11 mouse cellular contexts compared by ENCODE assay signal in genomic region chr2:28974520-28974919, GRCm38 (mm10). TPM values are rescaled to one million over a fixed set of nuclear protein-coding genes. Genes with fewer than 3 reads are reported as not detected.
DNase-seq lines count a peak whose midpoint lies in the region; ATAC-seq and TF ChIP-seq lines count a peak whose summit lies in the region.
"Had no signal": no experiment of that assay in that cellular context is flagged by ENCODE, and none has a peak within 500 bp of the region (broad histone marks: within the 10 kb centered on the region; RNA-seq: fewer than 3 reads in every experiment).

No protein-coding gene starts in this region.

- H3K4me3 ChIP-seq in kidney, adult 2 months (ENCODE audit: insufficient read depth, low read depth, low read length), result no peak overlapping the region
- H3K4me3 ChIP-seq in kidney, embryonic 16.5 days (ENCODE audit: low read length), result no peak overlapping the region
- no peak overlapping the region for H3K4me3 ChIP-seq in midbrain, embryonic 15.5 days
- H3K4me3 ChIP-seq in midbrain, embryonic 11.5 days (ENCODE audit: low read depth, low read length), result no peak overlapping the region
- H3K4me3 ChIP-seq in hindbrain, embryonic 14.5 days (replicated peaks; ENCODE audit: low read length), result no peak overlapping the region
- H3K4me3 ChIP-seq: megakaryocyte, embryonic 14.5 days had no signal

- TF ChIP-seq POLR2A in kidney, adult 2 months (IDR thresholded peaks at IDR 0.05; ENCODE audit: low read depth, low read length), result no peak

- 16% methylated on average over 6 of the region's 6 CpGs for WGBS in kidney, adult 2 months
- WGBS in kidney, embryonic 16.5 days, result 7% methylated on average over 6 of the region's 6 CpGs
- 38% methylated on average over 6 of the region's 6 CpGs for WGBS in midbrain, embryonic 15.5 days
- WGBS in midbrain, embryonic 11.5 days, result 41% methylated on average over 6 of the region's 6 CpGs
- 22% methylated on average over 6 of the region's 6 CpGs for WGBS in hindbrain, embryonic 14.5 days

- H3K27me3 ChIP-seq in kidney, adult 2 months (replicated peaks; ENCODE audit: control insufficient read depth, insufficient read depth, low read length), result no peaks in the 10 kb centered on the region
- peaks cover 86% of the 10 kb centered on the region for H3K27me3 ChIP-seq in kidney, embryonic 16.5 days (ENCODE audit: insufficient read depth, low read length)
- H3K27me3 ChIP-seq in midbrain, embryonic 15.5 days (replicated peaks), result peaks cover 20% of the 10 kb centered on the region
- peaks cover 14% of the 10 kb centered on the region for H3K27me3 ChIP-seq in midbrain, embryonic 11.5 days (ENCODE audit: control insufficient read depth, insufficient read depth, low read length)
- peaks cover 34% of the 10 kb centered on the region for H3K27me3 ChIP-seq in hindbrain, embryonic 14.5 days (ENCODE audit: control insufficient read depth, insufficient read depth, low read length)

- peak; percentile 14 for DNase-seq in kidney, adult 2 months
- DNase-seq in midbrain, embryonic 11.5 days (ENCODE audit: low spot score, missing footprints), result no peak
- no peak for DNase-seq in hindbrain, embryonic 14.5 days (ENCODE audit: low spot score)
- DNase-seq in frontal cortex, adult 2 months (ENCODE audit: extremely low spot score in 1 of 2, low spot score in 1 of 2), result no peak
- no peak for DNase-seq in right cerebral cortex, adult 18-20 months
- DNase-seq: gastrocnemius, postnatal 14 days; heart, postnatal 4 days had no signal

- no peak for ATAC-seq in kidney, embryonic 16.5 days (ENCODE audit: low FRiP score, low TSS enrichment)
- ATAC-seq in midbrain, embryonic 15.5 days (replicated peaks), result no peak
- ATAC-seq in midbrain, embryonic 11.5 days (ENCODE audit: low FRiP score), result no peak
- no peak for ATAC-seq in hindbrain, embryonic 14.5 days (ENCODE audit: low FRiP score)
- ATAC-seq in CD4-positive, CD25-positive, alpha-beta regulatory T cell, adult 4 months, result no peak

- H3K9me3 ChIP-seq in kidney, embryonic 16.5 days (ENCODE audit: low read length), result no peaks in the 10 kb centered on the region
- no peaks in the 10 kb centered on the region for H3K9me3 ChIP-seq in midbrain, embryonic 15.5 days
- no peaks in the 10 kb centered on the region for H3K9me3 ChIP-seq in midbrain, embryonic 11.5 days (ENCODE audit: control insufficient read depth, low read length)
- H3K9me3 ChIP-seq in hindbrain, embryonic 14.5 days (ENCODE audit: control insufficient read depth, low read length), result no peaks in the 10 kb centered on the region
- H3K9me3 ChIP-seq: megakaryocyte, embryonic 14.5 days had no signal

- H3K36me3 ChIP-seq in kidney, adult 2 months (ENCODE audit: control insufficient read depth, insufficient read depth, low read length), result no peaks in the 10 kb centered on the region
- no peaks in the 10 kb centered on the region for H3K36me3 ChIP-seq in kidney, embryonic 16.5 days (ENCODE audit: insufficient read depth, low read length)
- H3K36me3 ChIP-seq in midbrain, embryonic 15.5 days (replicated peaks), result no peaks in the 10 kb centered on the region
- H3K36me3 ChIP-seq in midbrain, embryonic 11.5 days (ENCODE audit: control insufficient read depth, insufficient read depth, low read length), result no peaks in the 10 kb centered on the region
- H3K36me3 ChIP-seq in hindbrain, embryonic 14.5 days (replicated peaks; ENCODE audit: control insufficient read depth, insufficient read depth), result no peaks in the 10 kb centered on the region

- H3K9ac ChIP-seq in kidney, embryonic 16.5 days (replicated peaks; ENCODE audit: low read length), result no peak overlapping the region
- peak overlapping the region; percentile 21; the same call in 1 of the 2 replicates for H3K9ac ChIP-seq in midbrain, embryonic 15.5 days
- H3K9ac ChIP-seq in midbrain, embryonic 11.5 days (ENCODE audit: low read length), result no peak overlapping the region
- 0 out of 2 replicates have a peak overlapping the region, but pooled peaks have one; percentile 5 for H3K9ac ChIP-seq in hindbrain, embryonic 14.5 days

- H3K4me1 ChIP-seq in kidney, adult 2 months (ENCODE audit: control insufficient read depth, insufficient read depth, low read length), result no peaks in the 10 kb centered on the region
- peaks cover 20% of the 10 kb centered on the region for H3K4me1 ChIP-seq in kidney, embryonic 16.5 days (ENCODE audit: insufficient read depth, low read length)
- peaks cover 24% of the 10 kb centered on the region for H3K4me1 ChIP-seq in midbrain, embryonic 15.5 days
- H3K4me1 ChIP-seq in midbrain, embryonic 11.5 days (ENCODE audit: control insufficient read depth, insufficient read depth, low read length), result peaks cover 12% of the 10 kb centered on the region
- H3K4me1 ChIP-seq in hindbrain, embryonic 14.5 days (replicated peaks; ENCODE audit: control insufficient read depth, insufficient read depth, low read length), result no peaks in the 10 kb centered on the region; the same call in none of the 2 replicates

- TF ChIP-seq CTCF in kidney, adult 2 months (conservative IDR thresholded peaks at IDR 0.05; ENCODE audit: insufficient read depth, insufficient read length, low read depth, low read length), result no peak

- H3K4me2 ChIP-seq in kidney, embryonic 16.5 days (replicated peaks; ENCODE audit: low read depth, low read length), result no peak overlapping the region
- H3K4me2 ChIP-seq in midbrain, embryonic 15.5 days, result no peak overlapping the region
- no peak overlapping the region for H3K4me2 ChIP-seq in midbrain, embryonic 11.5 days
- H3K4me2 ChIP-seq in hindbrain, embryonic 14.5 days (replicated peaks), result no peak overlapping the region

- no peak overlapping the region for H3K27ac ChIP-seq in kidney, adult 2 months (ENCODE audit: insufficient read depth, low read depth, low read length)
- H3K27ac ChIP-seq in kidney, embryonic 16.5 days (ENCODE audit: low read length), result no peak overlapping the region
- H3K27ac ChIP-seq in midbrain, embryonic 15.5 days, result no peak overlapping the region
- H3K27ac ChIP-seq in midbrain, embryonic 11.5 days (ENCODE audit: low read depth, low read length), result no peak overlapping the region
- no peak overlapping the region for H3K27ac ChIP-seq in hindbrain, embryonic 14.5 days

RNA-seq across cellular contexts. Expression of gene Barhl1, which starts 58.1 kb away (rescaled TPM):
- polyA plus RNA-seq in kidney, adult 2 months (2012; rRNA removed), result 0.05 and 0.07 TPM in 2 replicates
- polyA plus RNA-seq in kidney, embryonic 16.5 days (2015; fragmentation: Nextera tagmentation; extraction: Ambion mirVana), result not detected in 2 replicates
- polyA plus RNA-seq in midbrain, embryonic 15.5 days (2015; fragmentation: Nextera tagmentation; extraction: Ambion mirVana), result 53.5 and 77.8 TPM in 2 replicates
- polyA plus RNA-seq in midbrain, embryonic 11.5 days (2014; fragmentation: Nextera tagmentation; extraction: Ambion mirVana), result 12.2 and 12.7 TPM in 2 replicates
- 25.9 and 28.7 TPM in 2 replicates for polyA plus RNA-seq in hindbrain, embryonic 14.5 days (2014; fragmentation: Nextera tagmentation; extraction: Ambion mirVana)
- not detected for polyA plus RNA-seq in CD4-positive, CD25-positive, alpha-beta regulatory T cell, adult 4 months (2017; shearing (Covaris generic))
- polyA plus RNA-seq in frontal cortex, adult 2 months (2012; rRNA removed), result 0.04 and 0.23 TPM in 2 replicates

Comparison
In these comparisons a context has a peak if more than half of its experiments do, and no peak if none do; other contexts are left out.
1. H3K9ac ChIP-seq: peak in midbrain, embryonic 15.5 days (single experiment) and hindbrain, embryonic 14.5 days (single experiment); none in kidney, embryonic 16.5 days (single experiment) and midbrain, embryonic 11.5 days (single experiment).
2. RNA of gene Barhl1, which starts 58.1 kb away (polyA plus RNA-seq): 53.5 to 77.8 TPM in midbrain, embryonic 15.5 days, 25.9 to 28.7 TPM in hindbrain, embryonic 14.5 days and 12.2 to 12.7 TPM in midbrain, embryonic 11.5 days; 0.05 to 0.07 TPM in kidney, adult 2 months, 0.04 to 0.23 TPM in frontal cortex, adult 2 months, not detected in kidney, embryonic 16.5 days and not detected in CD4-positive, CD25-positive, alpha-beta regulatory T cell, adult 4 months; every median in the first group is over 10 times any median in the second.